Mouse (Mus musculus) common myeloid progenitor, adult 5-6 weeks (primary cell): ENCODE results near the gene Ddit4. TPM values are rescaled to one million over a fixed set of nuclear protein-coding genes. Genes with fewer than 3 reads are reported as not detected.

Source experiments
- ATAC-seq: replicated peaks from 2 replicates; pipeline ENCODE4 v1.8.0; 2016; ENCODE audit warnings: low read depth, mild to moderate bottlenecking, moderate TSS enrichment, inconsistent platforms; ENCODE audit not compliant: poor library complexity, severe bottlenecking
- total RNA-seq: library from RNA; stranded (forward); fragments of 200-1000, 187-1606 nt; gene quantifications from 2 replicates; pipeline ENCODE4 v1.2.3, GENCODE M21; 2017

Ddit4 gene
- total RNA-seq, 1 experiment from 2014 or later = 4.2 TPM

GRCm38 (mm10) chr10:59900939-59901338 lies 50.7 kb downstream of the Ddit4 start:
- ATAC-seq = no peak

GRCm38 (mm10) chr10:59900174-59900435 lies 51.5 kb downstream of the Ddit4 start:
- no peak for ATAC-seq

Other genes starting within 250 kb of the Ddit4 start
- 37.8 and 40.9 TPM in 2 replicates for gene Micu1, start 249.4 kb downstream of the Ddit4 start, total RNA-seq
- 22.7 and 23.9 TPM in 2 replicates for gene Dnajb12, start 72.3 kb downstream of the Ddit4 start, total RNA-seq
- gene Ascc1, start 51.0 kb upstream of the Ddit4 start, total RNA-seq = 30.5 and 41.6 TPM in 2 replicates
- gene Anapc16, start 51.3 kb upstream of the Ddit4 start, total RNA-seq = 45.3 and 60.5 TPM in 2 replicates
- 0.09 TPM in 1 of 2 replicates, not detected in the other for gene Spock2, start 154.4 kb upstream of the Ddit4 start, total RNA-seq